Mouse (Mus musculus): ENCODE measurements around the gene Gm47791. TPM values are rescaled to one million over a fixed set of nuclear protein-coding genes. Genes with fewer than 3 reads are reported as not detected.

Gm47791 gene
- polyA plus RNA-seq, 1 experiment from 2014 or later, result not detected

DNA sequence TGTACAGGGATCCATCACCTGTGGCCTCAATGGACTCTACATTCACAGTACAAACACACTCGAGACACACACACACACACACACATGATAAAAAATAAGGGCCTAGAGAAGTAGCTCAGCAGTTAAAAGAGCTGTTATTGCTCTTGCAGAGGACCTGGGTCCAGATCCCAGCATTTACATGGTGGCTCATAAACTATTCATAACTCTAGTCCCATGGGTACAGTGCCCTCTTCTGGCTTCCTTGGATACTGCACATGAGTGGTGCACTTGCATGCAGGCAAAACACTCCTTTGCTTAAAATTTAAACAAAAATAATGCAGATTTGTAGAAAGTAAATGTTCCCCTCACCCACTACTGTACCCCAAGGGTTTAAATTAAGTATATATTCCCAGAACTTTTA is 11.5 kb downstream of the Gm47791 start:
- ATAC-seq (ENCODE audit: low read depth) (no peak), DNase-seq (ENCODE audit: low spot score) (no peak)
- no peak overlapping the region for H3K9ac ChIP-seq (ENCODE audit: low read depth, low read length)
- no peak overlapping the region for H3K27ac ChIP-seq (replicated peaks; ENCODE audit: low read depth, low read length)
- WGBS, result 100% methylated on average over 1 of the region's 1 CpGs
- H3K9me3 ChIP-seq (ENCODE audit: control insufficient read depth, low read length), result no peaks in the 10 kb centered on the region
- H3K27me3 ChIP-seq (replicated peaks; ENCODE audit: control insufficient read depth, insufficient read depth, low read length), result no peaks in the 10 kb centered on the region
- H3K4me3 ChIP-seq (ENCODE audit: low read depth, low read length), result no peak overlapping the region
- H3K36me3 ChIP-seq (ENCODE audit: control insufficient read depth, insufficient read depth, low read length), result peaks cover 28% of the 10 kb centered on the region
- H3K4me1 ChIP-seq (ENCODE audit: control insufficient read depth, insufficient read depth, low read length), result no peaks in the 10 kb centered on the region
- no peak overlapping the region for H3K4me2 ChIP-seq (ENCODE audit: low read depth, low read length)

DNA sequence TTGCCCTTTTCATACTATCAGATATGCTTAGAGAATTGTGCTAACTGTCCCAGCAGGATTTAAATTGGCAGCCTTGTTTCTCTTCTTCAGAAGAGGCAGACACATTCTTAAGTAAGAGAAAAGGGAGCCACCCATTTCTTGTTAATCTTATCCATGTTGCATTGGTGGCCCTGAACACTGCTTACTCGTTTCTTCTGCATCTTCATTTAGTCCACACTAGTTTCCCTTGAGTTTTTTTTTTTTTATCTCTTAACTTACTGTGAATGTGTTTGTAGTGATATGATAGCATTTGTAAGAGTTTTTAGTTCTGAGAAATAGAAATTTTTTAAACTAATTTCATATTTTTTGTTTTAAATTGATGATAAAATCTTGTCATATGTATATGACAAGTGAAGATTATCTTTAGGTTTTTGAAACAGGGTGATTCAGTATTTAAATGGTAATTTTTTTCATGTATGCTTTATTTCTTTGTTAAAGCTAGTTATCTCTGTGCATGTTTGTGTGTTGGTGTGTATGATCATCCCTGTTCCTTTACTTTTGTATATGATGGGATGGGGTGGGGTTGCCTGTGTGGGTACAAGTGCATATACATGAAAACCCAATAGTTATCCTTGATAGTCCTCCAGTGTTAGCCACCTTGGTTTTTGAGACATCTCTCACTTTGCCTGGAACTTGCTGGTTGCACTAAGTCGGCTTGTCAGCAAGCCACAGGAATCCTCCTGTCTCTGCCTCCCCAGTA is 23.2 kb downstream of the Gm47791 start:
- no peak overlapping the region for H3K9ac ChIP-seq (ENCODE audit: low read depth, low read length)
- H3K36me3 ChIP-seq (ENCODE audit: control insufficient read depth, insufficient read depth, low read length), result peaks cover 33% of the 10 kb centered on the region
- no peak overlapping the region for H3K4me3 ChIP-seq (ENCODE audit: low read depth, low read length)
- H3K4me2 ChIP-seq (ENCODE audit: low read depth, low read length), result no peak overlapping the region
- DNase-seq (ENCODE audit: low spot score) (no peak), ATAC-seq (ENCODE audit: low read depth) (no peak)
- no peaks in the 10 kb centered on the region for H3K27me3 ChIP-seq (replicated peaks; ENCODE audit: control insufficient read depth, insufficient read depth, low read length)
- 81% methylated on average over 2 of the region's 2 CpGs for WGBS
- H3K27ac ChIP-seq (replicated peaks; ENCODE audit: low read depth, low read length), result no peak overlapping the region
- no peaks in the 10 kb centered on the region for H3K9me3 ChIP-seq (ENCODE audit: control insufficient read depth, low read length)
- H3K4me1 ChIP-seq (ENCODE audit: control insufficient read depth, insufficient read depth, low read length), result no peaks in the 10 kb centered on the region

DNA sequence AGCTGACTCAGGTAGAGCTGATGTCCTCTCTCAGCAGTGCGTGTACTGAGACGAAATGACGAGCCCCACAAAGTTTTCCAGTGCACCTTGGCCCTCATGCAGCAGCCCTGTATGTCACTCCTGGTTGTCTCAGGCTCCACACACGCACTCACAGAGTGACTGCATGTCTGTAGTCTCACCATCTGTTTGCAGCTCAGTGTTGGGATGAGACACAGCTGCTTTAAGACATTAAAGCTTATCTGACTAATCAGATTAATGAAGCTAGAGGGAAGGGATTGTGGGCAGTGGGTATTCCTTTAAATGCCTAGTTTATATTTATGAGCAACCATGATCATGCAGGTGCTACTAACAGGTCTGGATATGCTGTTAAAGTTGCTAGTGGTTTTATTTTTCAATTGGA is 24.6 kb downstream of the Gm47791 start:
- DNase-seq (ENCODE audit: low spot score) (no peak), ATAC-seq (ENCODE audit: low read depth) (no peak)
- Histone ChIP-seq H3K9me3 (ENCODE audit: control insufficient read depth, low read length) (no peaks in the 10 kb centered on the region), H3K36me3 (ENCODE audit: control insufficient read depth, insufficient read depth, low read length) (peaks cover 32% of the 10 kb centered on the region), H3K27ac (replicated peaks; ENCODE audit: low read depth, low read length) (no peak overlapping the region), H3K4me3 (ENCODE audit: low read depth, low read length) (no peak overlapping the region), H3K4me1 (ENCODE audit: control insufficient read depth, insufficient read depth, low read length) (no peaks in the 10 kb centered on the region), H3K4me2 (ENCODE audit: low read depth, low read length) (no peak overlapping the region), H3K9ac (ENCODE audit: low read depth, low read length) (no peak overlapping the region), H3K27me3 (replicated peaks; ENCODE audit: control insufficient read depth, insufficient read depth, low read length) (no peaks in the 10 kb centered on the region)
- WGBS, result 71% methylated on average over 4 of the region's 4 CpGs

DNA sequence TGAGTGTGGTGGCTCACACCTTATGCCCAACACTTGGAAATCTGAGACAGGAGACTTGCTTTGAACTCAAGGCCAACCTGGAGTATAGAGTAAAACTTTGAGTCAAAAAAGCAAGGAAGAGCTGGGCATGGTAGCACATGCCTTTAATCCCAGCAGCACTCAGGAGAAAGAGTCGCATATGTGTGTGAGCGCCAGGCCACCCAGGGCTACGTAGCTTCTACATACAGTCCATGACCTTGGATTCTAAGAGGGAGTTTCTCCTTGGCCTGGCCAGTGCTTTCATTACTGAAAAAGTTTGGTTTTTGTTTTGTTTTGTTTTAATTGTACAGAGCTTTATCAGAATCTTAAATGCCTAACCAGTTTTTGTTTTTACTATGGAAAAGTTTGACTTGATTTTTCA is 27.1 kb downstream of the Gm47791 start:
- Histone ChIP-seq H3K27me3 (replicated peaks; ENCODE audit: control insufficient read depth, insufficient read depth, low read length) (no peaks in the 10 kb centered on the region), H3K4me2 (ENCODE audit: low read depth, low read length) (no peak overlapping the region), H3K9me3 (ENCODE audit: control insufficient read depth, low read length) (no peaks in the 10 kb centered on the region), H3K27ac (replicated peaks; ENCODE audit: low read depth, low read length) (no peak overlapping the region), H3K36me3 (ENCODE audit: control insufficient read depth, insufficient read depth, low read length) (peaks cover 26% of the 10 kb centered on the region), H3K4me1 (ENCODE audit: control insufficient read depth, insufficient read depth, low read length) (no peaks in the 10 kb centered on the region), H3K4me3 (ENCODE audit: low read depth, low read length) (no peak overlapping the region), H3K9ac (ENCODE audit: low read depth, low read length) (no peak overlapping the region)
- 82% methylated on average over 3 of the region's 3 CpGs for WGBS
- DNase-seq (ENCODE audit: low spot score) (no peak), ATAC-seq (ENCODE audit: low read depth) (no peak)

DNA sequence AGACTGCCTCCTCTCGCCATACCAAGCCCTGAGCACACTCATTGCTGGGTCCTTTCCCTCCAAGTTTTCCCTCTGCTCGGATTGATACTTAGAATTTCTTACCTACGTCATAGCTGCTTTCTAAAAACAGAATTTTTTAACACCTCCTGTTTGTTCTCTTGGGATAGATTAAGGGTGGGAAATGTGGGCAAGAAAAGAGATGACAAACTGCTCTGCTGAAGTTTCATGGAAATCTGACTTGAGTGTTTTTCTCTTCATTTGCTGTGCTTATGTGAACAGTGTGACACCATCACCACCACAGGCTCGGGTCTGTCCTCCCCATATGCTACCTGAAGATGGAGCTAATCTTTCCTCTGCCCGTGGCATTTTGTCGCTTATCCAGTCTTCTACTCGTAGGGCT is 29.5 kb downstream of the Gm47791 start:
- Histone ChIP-seq H3K36me3 (ENCODE audit: control insufficient read depth, insufficient read depth, low read length) (peaks cover 36% of the 10 kb centered on the region), H3K27ac (replicated peaks; ENCODE audit: low read depth, low read length) (no peak overlapping the region), H3K27me3 (replicated peaks; ENCODE audit: control insufficient read depth, insufficient read depth, low read length) (no peaks in the 10 kb centered on the region), H3K9ac (ENCODE audit: low read depth, low read length) (no peak overlapping the region), H3K4me2 (ENCODE audit: low read depth, low read length) (no peak overlapping the region), H3K4me3 (ENCODE audit: low read depth, low read length) (no peak overlapping the region), H3K9me3 (ENCODE audit: control insufficient read depth, low read length) (no peaks in the 10 kb centered on the region), H3K4me1 (ENCODE audit: control insufficient read depth, insufficient read depth, low read length) (no peaks in the 10 kb centered on the region)
- ATAC-seq (ENCODE audit: low read depth) (no peak), DNase-seq (ENCODE audit: low spot score) (no peak)
- WGBS, result 85% methylated on average over 7 of the region's 7 CpGs

DNA sequence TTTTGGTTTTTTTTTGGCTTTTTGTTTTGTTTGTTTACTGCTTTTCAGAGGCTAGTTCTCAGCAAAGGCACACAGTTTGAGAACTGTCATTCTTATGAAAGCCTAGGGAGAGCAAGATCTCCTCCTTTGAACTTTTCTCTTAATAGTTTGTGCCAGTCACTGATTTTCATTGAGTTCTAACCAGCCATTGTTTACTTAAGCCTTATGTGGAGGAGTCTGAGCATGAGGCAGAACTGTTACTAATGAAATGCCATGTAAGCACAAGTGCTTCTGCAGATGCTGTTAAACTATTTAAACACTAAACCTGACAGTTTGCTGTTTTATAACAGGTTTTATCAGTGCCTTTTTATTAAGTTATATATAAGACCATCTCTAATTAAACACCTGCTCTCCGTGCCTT is 33.0 kb downstream of the Gm47791 start:
- Histone ChIP-seq H3K4me2 (ENCODE audit: low read depth, low read length) (no peak overlapping the region), H3K27me3 (replicated peaks; ENCODE audit: control insufficient read depth, insufficient read depth, low read length) (no peaks in the 10 kb centered on the region), H3K9me3 (ENCODE audit: control insufficient read depth, low read length) (no peaks in the 10 kb centered on the region), H3K36me3 (ENCODE audit: control insufficient read depth, insufficient read depth, low read length) (peaks cover 62% of the 10 kb centered on the region), H3K4me3 (ENCODE audit: low read depth, low read length) (no peak overlapping the region), H3K27ac (replicated peaks; ENCODE audit: low read depth, low read length) (no peak overlapping the region), H3K9ac (ENCODE audit: low read depth, low read length) (no peak overlapping the region), H3K4me1 (ENCODE audit: control insufficient read depth, insufficient read depth, low read length) (no peaks in the 10 kb centered on the region)
- ATAC-seq (ENCODE audit: low read depth) (no peak), DNase-seq (ENCODE audit: low spot score) (no peak)
- 91% methylated on average over 1 of the region's 1 CpGs for WGBS

DNA sequence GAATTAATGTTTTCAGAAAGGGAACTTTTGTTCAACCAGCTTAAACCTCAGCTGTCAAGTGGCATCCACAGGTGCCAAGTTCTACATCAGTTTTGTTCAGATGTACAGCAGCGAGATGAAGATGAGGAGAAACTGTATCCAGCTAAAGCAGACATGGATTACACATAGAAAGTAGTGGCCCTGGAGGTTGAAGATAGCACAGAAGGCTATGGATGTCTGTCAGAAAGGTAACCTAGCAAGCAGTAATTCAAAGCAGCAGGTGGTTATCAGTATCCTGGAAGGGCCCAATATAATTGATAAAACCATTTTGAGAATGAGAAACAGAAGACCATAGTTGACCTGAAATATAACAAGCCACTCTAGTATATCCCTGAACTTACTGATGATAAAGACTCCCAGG is 37.7 kb downstream of the Gm47791 start:
- Histone ChIP-seq H3K27ac (replicated peaks; ENCODE audit: low read depth, low read length) (no peak overlapping the region), H3K4me3 (ENCODE audit: low read depth, low read length) (no peak overlapping the region), H3K27me3 (replicated peaks; ENCODE audit: control insufficient read depth, insufficient read depth, low read length) (no peaks in the 10 kb centered on the region), H3K4me1 (ENCODE audit: control insufficient read depth, insufficient read depth, low read length) (no peaks in the 10 kb centered on the region), H3K9me3 (ENCODE audit: control insufficient read depth, low read length) (no peaks in the 10 kb centered on the region), H3K36me3 (ENCODE audit: control insufficient read depth, insufficient read depth, low read length) (peaks cover 85% of the 10 kb centered on the region), H3K4me2 (ENCODE audit: low read depth, low read length) (no peak overlapping the region), H3K9ac (ENCODE audit: low read depth, low read length) (no peak overlapping the region)
- no peak for DNase-seq (ENCODE audit: low spot score)
- 97% methylated on average over 1 of the region's 1 CpGs for WGBS
- ATAC-seq (ENCODE audit: low read depth), result no peak

DNA sequence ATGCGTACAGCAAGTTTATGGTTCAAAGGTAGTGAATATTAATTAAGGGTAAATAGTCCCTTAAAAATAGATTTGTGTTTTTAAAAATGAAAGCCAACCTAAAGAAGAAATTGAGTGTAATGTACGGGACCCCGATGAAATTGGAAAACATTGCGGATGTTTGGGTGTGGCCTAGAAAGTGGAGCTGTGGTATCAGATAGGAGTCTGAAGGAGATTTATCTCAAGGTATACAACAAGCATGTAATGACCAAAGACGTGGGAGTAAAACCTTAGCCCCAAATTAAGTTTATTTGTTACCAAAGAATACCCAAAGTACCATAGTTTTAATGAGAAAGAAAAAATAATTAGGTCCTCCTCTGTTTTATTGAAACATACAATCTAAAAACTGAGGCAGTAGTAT is 44.6 kb downstream of the Gm47791 start:
- Histone ChIP-seq H3K9ac (ENCODE audit: low read depth, low read length) (no peak overlapping the region), H3K4me2 (ENCODE audit: low read depth, low read length) (no peak overlapping the region), H3K27me3 (replicated peaks; ENCODE audit: control insufficient read depth, insufficient read depth, low read length) (peaks cover 19% of the 10 kb centered on the region), H3K9me3 (ENCODE audit: control insufficient read depth, low read length) (no peaks in the 10 kb centered on the region), H3K4me1 (ENCODE audit: control insufficient read depth, insufficient read depth, low read length) (peaks cover 7% of the 10 kb centered on the region), H3K36me3 (ENCODE audit: control insufficient read depth, insufficient read depth, low read length) (peaks cover 26% of the 10 kb centered on the region), H3K27ac (replicated peaks; ENCODE audit: low read depth, low read length) (no peak overlapping the region), H3K4me3 (ENCODE audit: low read depth, low read length) (no peak overlapping the region)
- no peak for DNase-seq (ENCODE audit: low spot score)
- no peak for ATAC-seq (ENCODE audit: low read depth)
- WGBS, result 92% methylated on average over 5 of the region's 5 CpGs

DNA sequence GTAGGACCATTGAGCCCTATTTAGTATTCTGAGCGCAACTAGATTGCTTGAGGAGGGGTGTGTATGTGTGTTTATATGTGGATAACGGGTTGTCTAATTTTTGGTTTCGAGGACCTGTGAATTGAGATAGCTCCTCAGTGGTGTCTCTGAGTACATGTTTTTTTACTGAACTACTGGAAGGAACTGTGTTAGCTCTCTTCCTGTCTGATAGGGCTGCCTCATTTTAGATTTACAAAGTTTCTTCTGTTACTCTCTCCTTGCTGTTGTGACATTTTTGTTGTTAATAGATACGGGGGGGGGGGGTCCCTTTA is 45.2 kb downstream of the Gm47791 start:
- H3K4me1 ChIP-seq (ENCODE audit: control insufficient read depth, insufficient read depth, low read length), result peaks cover 7% of the 10 kb centered on the region
- no peak for DNase-seq (ENCODE audit: low spot score)
- 46% methylated on average over 4 of the region's 4 CpGs for WGBS
- H3K27me3 ChIP-seq (replicated peaks; ENCODE audit: control insufficient read depth, insufficient read depth, low read length), result peaks cover 19% of the 10 kb centered on the region
- H3K4me3 ChIP-seq (ENCODE audit: low read depth, low read length), result peak overlapping the region; percentile 92
- peak overlapping the region; percentile 94 for H3K4me2 ChIP-seq (ENCODE audit: low read depth, low read length)
- peaks cover 20% of the 10 kb centered on the region for H3K36me3 ChIP-seq (ENCODE audit: control insufficient read depth, insufficient read depth, low read length)
- no peak overlapping the region for H3K27ac ChIP-seq (replicated peaks; ENCODE audit: low read depth, low read length)
- ATAC-seq (ENCODE audit: low read depth), result no peak
- peak overlapping the region; percentile 98 for H3K9ac ChIP-seq (ENCODE audit: low read depth, low read length)
- no peaks in the 10 kb centered on the region for H3K9me3 ChIP-seq (ENCODE audit: control insufficient read depth, low read length)
